Mouse (Mus musculus) CH12.LX (cell line): Measurements from ENCODE around the gene Shroom1. TPM values are rescaled to one million over a fixed set of nuclear protein-coding genes. Genes with fewer than 3 reads are reported as not detected.

Experiments used
- DNase-seq: peaks from one replicate; pipeline ENCODE4 v3.0.0-alpha.2; 2013; ENCODE audit errors: extremely low read depth
- H3K27ac ChIP-seq: 2 replicates; pipeline ENCODE4 v1.5.1; 2012; ENCODE audit warnings: low read depth, mild to moderate bottlenecking, control low read depth, moderate library complexity; ENCODE audit not compliant: insufficient read depth
- H3K27me3 ChIP-seq: replicated peaks from 2 replicates; pipeline ENCODE3; 2012; ENCODE audit warnings: inconsistent platforms
- H3K36me3 ChIP-seq, 2 experiments: replicated peaks in 1 of 2; 2 replicates each; pipeline versions ENCODE3 to v1.6.1; 2012; ENCODE audit warnings: inconsistent platforms in 1 of 2, low read length in 1 of 2, mild to moderate bottlenecking in 1 of 2, mixed read lengths in 1 of 2, moderate library complexity in 1 of 2; ENCODE audit not compliant: control insufficient read depth in 1 of 2, insufficient read depth in 1 of 2
- H3K4me1 ChIP-seq, 2 experiments: 2 replicates each; pipeline ENCODE4 v1.6.1; 2012; ENCODE audit warnings: inconsistent platforms in 1 of 2, moderate library complexity in 1 of 2; ENCODE audit not compliant: insufficient read depth in 2 of 2, control insufficient read depth in 1 of 2
- H3K4me2 ChIP-seq: 2 replicates; pipeline ENCODE4 v1.6.1; 2012; ENCODE audit warnings: low read depth, mild to moderate bottlenecking, control low read depth; ENCODE audit not compliant: poor library complexity, insufficient read depth, severe bottlenecking
- H3K4me3 ChIP-seq, 3 experiments: fragments of 150-350 bp in 1 of 3; sonication (generic) in 1 of 3; replicated peaks in 1 of 3; 2 replicates each; pipeline versions ENCODE3 to v1.5.1; 2011 to 2012; ENCODE audit warnings: low read depth in 2 of 3, low read length in 2 of 3, mild to moderate bottlenecking in 2 of 3, moderate library complexity in 2 of 3, control low read depth in 1 of 3, improper control_type of control experiment in 1 of 3, inconsistent platforms in 1 of 3, mixed read lengths in 1 of 3; ENCODE audit not compliant: poor library complexity in 1 of 3
- H3K79me2 ChIP-seq: replicated peaks from 2 replicates; pipeline ENCODE4 v1.6.1; 2012; ENCODE audit warnings: mild to moderate bottlenecking, moderate library complexity; ENCODE audit not compliant: control insufficient read depth, poor library complexity, insufficient read depth, severe bottlenecking; ENCODE audit errors: extremely low read depth
- H3K9ac ChIP-seq: 2 replicates; pipeline ENCODE4 v1.6.1; 2012; ENCODE audit warnings: low read depth, mild to moderate bottlenecking, control low read depth, moderate library complexity; ENCODE audit not compliant: insufficient read depth
- H3K9me3 ChIP-seq: replicated peaks from 2 replicates; pipeline ENCODE3; 2012; ENCODE audit warnings: low read length, inconsistent platforms, mixed read lengths
- CHD1 ChIP-seq: IDR thresholded peaks from 2 replicates; pipeline ENCODE4 v1.6.1; 2012; ENCODE audit warnings: low read depth, low read length, improper control_type of control experiment, inconsistent platforms
- CHD2 ChIP-seq: IDR thresholded peaks from 2 replicates; pipeline ENCODE4 v1.6.1; 2011; ENCODE audit warnings: low read length, improper control_type of control experiment
- ELF1 ChIP-seq: IDR thresholded peaks from 2 replicates; pipeline ENCODE4 v1.6.1; 2014; ENCODE audit warnings: low read depth, mild to moderate bottlenecking, inconsistent platforms, low read length, improper control_type of control experiment
- GABPA ChIP-seq: IDR thresholded peaks from 2 replicates; pipeline ENCODE4 v1.6.1; 2012; ENCODE audit warnings: low read depth, low read length, improper control_type of control experiment, inconsistent platforms; ENCODE audit not compliant: insufficient replicate concordance
- KAT2A ChIP-seq: IDR thresholded peaks from 2 replicates; pipeline ENCODE4 v1.6.1; 2012; ENCODE audit warnings: low read length, improper control_type of control experiment, inconsistent platforms; ENCODE audit not compliant: insufficient replicate concordance
- MAFK ChIP-seq: IDR thresholded peaks from 2 replicates; pipeline ENCODE4 v1.6.1; 2011; ENCODE audit warnings: low read length, improper control_type of control experiment; ENCODE audit not compliant: insufficient replicate concordance
- MAZ ChIP-seq: IDR thresholded peaks from 2 replicates; pipeline ENCODE4 v1.6.1; 2012; ENCODE audit warnings: low read depth, mild to moderate bottlenecking, inconsistent platforms, low read length, improper control_type of control experiment, moderate library complexity
- NELFE ChIP-seq: IDR thresholded peaks from 2 replicates; pipeline ENCODE4 v1.6.1; 2011; ENCODE audit warnings: low read depth, low read length, improper control_type of control experiment
- NRF1 ChIP-seq: IDR thresholded peaks from 2 replicates; pipeline ENCODE4 v1.6.1; 2014; ENCODE audit warnings: low read depth, mild to moderate bottlenecking, inconsistent platforms, low read length, improper control_type of control experiment, moderate library complexity
- POLR2A ChIP-seq: IDR thresholded peaks from 2 replicates; pipeline ENCODE4 v1.6.1; 2011; ENCODE audit warnings: low read depth, mild to moderate bottlenecking, improper control_type of control experiment, low read length
- POLR2AphosphoS2 ChIP-seq: IDR thresholded peaks from 2 replicates; pipeline ENCODE4 v1.6.1; 2011; ENCODE audit warnings: low read depth, low read length, improper control_type of control experiment
- RAD21 ChIP-seq: IDR thresholded peaks from 2 replicates; pipeline ENCODE4 v1.6.1; 2011; ENCODE audit warnings: low read depth, mild to moderate bottlenecking, low read length, improper control_type of control experiment, moderate library complexity
- SMC3 ChIP-seq: IDR thresholded peaks from 2 replicates; pipeline ENCODE4 v1.6.1; 2011; ENCODE audit warnings: low read depth, low read length, improper control_type of control experiment
- USF1 ChIP-seq: IDR thresholded peaks from 2 replicates; pipeline ENCODE4 v1.6.1; 2014; ENCODE audit warnings: low read depth, mild to moderate bottlenecking, inconsistent platforms, low read length, improper control_type of control experiment
- USF2 ChIP-seq: conservative IDR thresholded peaks from 2 replicates; pipeline ENCODE4 v1.6.1; 2011; ENCODE audit warnings: low read depth, low read length, improper control_type of control experiment
- ZNF384 ChIP-seq: IDR thresholded peaks from 2 replicates; pipeline ENCODE4 v1.6.1; 2012; ENCODE audit warnings: low read depth, low read length, improper control_type of control experiment, inconsistent platforms
- dilution Hi-C: fragments of 300-500 bp; cut with MboI; formaldehyde crosslinking; loops from 2 replicates; pipeline ENCODE4 v1.14.3; 2020; ENCODE audit warnings: low sequenced_read_pairs; ENCODE audit not compliant: extremely low pct_unique_long_range_greater_than_20kb, extremely low pct_ligation_motif_present
- in situ Hi-C: fragments of 300-500 bp; cut with MboI; formaldehyde crosslinking; loops from 3 replicates; pipeline ENCODE4 v1.14.3; 2019; ENCODE audit warnings: low sequenced_read_pairs, low pct_ligation_motif_present, low pct_unique_long_range_greater_than_20kb, mixed read lengths
- polyA plus RNA-seq: library from polyadenylated mRNA; unstranded; fragments of >175 nt; gene quantifications from 2 replicates; pipeline ENCODE4 v1.2.1, GENCODE M21; 2012; ENCODE audit warnings: low read depth; ENCODE audit not compliant: insufficient read length
- total RNA-seq, 2 experiments: library from RNA; depleted of rRNA; stranded (reverse); fragments of 300-350 nt in 1 of 2; fragments of >200 nt in 1 of 2; gene quantifications; 2 replicates each; pipeline ENCODE4 v1.2.3; 2012 to 2014

The Shroom1 gene
- total and polyA plus RNA-seq, 3 experiments: not detected

DNA sequence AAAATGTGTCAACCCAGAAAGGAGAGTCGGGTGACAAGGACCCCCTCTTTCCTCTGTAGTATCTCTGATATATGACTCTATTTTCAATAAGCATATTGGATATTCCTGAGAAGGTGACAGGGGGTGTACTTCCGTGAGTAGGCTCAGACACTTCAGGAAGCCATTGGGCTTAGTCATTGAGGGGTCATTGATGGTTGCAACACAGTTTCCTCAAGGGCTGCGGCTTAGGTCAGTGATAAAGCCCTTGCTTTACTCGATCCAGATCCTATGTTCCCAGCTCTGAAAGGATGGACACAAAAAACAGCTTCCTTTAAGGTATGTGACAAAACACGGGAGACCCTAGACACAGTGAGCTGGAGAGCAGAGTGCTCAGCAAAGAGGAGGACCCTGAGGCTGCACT is 46.7 kb downstream of the Shroom1 start:
- no peak for DNase-seq
- in situ Hi-C loops (no loop called here), dilution Hi-C loops (no loop called here)
- H3K79me2 ChIP-seq: no peaks in the 10 kb centered on the region
- H3K4me1 ChIP-seq: peaks cover 36 to 67% of the 10 kb centered on the region in 2 experiments
- no peak overlapping the region for H3K4me2 ChIP-seq
- H3K27ac ChIP-seq: no peak overlapping the region
- H3K27me3 ChIP-seq: no peaks in the 10 kb centered on the region
- no peak overlapping the region for H3K4me3 ChIP-seq
- no peaks in the 10 kb centered on the region for H3K36me3 ChIP-seq
- no peaks in the 10 kb centered on the region for H3K9me3 ChIP-seq
- no peak for TF ChIP-seq MAZ
- no peak for TF ChIP-seq GABPA
- no peak for TF ChIP-seq ZNF384
- no peak for TF ChIP-seq ELF1
- no peak for TF ChIP-seq SMC3
- no peak for TF ChIP-seq CHD1
- TF ChIP-seq RAD21: no peak
- no peak for TF ChIP-seq KAT2A
- TF ChIP-seq USF1: no peak
- TF ChIP-seq USF2: no peak
- TF ChIP-seq NELFE: no peak
- TF ChIP-seq MAFK: no peak
- no peak for TF ChIP-seq CHD2
- no peak for TF ChIP-seq POLR2AphosphoS2
- H3K9ac ChIP-seq: no peak overlapping the region

DNA sequence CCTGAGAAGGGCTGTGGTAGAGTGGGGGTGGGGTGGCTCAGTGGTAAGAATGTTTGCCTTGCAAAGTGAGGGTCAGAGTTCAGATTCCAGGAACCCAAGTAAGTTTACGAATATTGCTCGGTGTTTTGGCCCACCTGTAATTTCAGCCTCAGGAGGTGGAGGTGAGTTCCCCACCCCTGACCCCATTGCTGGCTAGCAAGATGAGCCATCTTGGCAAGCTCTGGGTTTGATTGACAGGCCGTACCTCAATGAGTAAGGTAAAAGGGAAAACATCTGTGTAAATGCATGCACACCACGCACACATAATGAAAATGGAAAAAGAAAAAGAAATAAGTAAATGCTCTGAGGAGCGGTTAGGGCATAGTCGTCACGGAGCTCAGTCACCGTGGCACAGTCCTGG is 47.4 kb downstream of the Shroom1 start:
- H3K36me3 ChIP-seq: no peaks in the 10 kb centered on the region
- H3K9ac ChIP-seq: no peak overlapping the region
- dilution Hi-C loops (no loop called here), in situ Hi-C loops (no loop called here)
- no peak overlapping the region for H3K27ac ChIP-seq
- no peaks in the 10 kb centered on the region for H3K27me3 ChIP-seq
- peaks cover 36 to 72% of the 10 kb centered on the region in 2 experiments for H3K4me1 ChIP-seq
- no peak for TF ChIP-seq POLR2A
- 0 out of 2 replicates have a peak, but pooled peaks have one; percentile 14 for TF ChIP-seq NRF1
- H3K4me3 ChIP-seq: no peak overlapping the region
- no peak overlapping the region for H3K4me2 ChIP-seq
- H3K79me2 ChIP-seq: no peaks in the 10 kb centered on the region
- H3K9me3 ChIP-seq: no peaks in the 10 kb centered on the region
- DNase-seq: no peak
